Mouse (Mus musculus) spleen, postnatal 4 days (tissue): ENCODE data around the gene Zfp641.

Experiments used
- DNase-seq, 2 experiments: peaks; one replicate each; pipeline ENCODE4 v3.0.0; 2022; ENCODE audit warnings: low spot score in 2 of 2

Zfp641 gene

GRCm38 (mm10) chr15:98295628-98296551 is at the start of gene Zfp641:
TSS of gene Zfp641 (minus strand) at chr15:98296161.
- no peak for DNase-seq

- DNase-seq = no peak
Observed at GRCm38 (mm10) chr15:98340887-98341286, 44.9 kb upstream of the Zfp641 start, which contains the start of gene Olfr284. TSS of gene Olfr284 (minus strand) at chr15:98340987.

DNA sequence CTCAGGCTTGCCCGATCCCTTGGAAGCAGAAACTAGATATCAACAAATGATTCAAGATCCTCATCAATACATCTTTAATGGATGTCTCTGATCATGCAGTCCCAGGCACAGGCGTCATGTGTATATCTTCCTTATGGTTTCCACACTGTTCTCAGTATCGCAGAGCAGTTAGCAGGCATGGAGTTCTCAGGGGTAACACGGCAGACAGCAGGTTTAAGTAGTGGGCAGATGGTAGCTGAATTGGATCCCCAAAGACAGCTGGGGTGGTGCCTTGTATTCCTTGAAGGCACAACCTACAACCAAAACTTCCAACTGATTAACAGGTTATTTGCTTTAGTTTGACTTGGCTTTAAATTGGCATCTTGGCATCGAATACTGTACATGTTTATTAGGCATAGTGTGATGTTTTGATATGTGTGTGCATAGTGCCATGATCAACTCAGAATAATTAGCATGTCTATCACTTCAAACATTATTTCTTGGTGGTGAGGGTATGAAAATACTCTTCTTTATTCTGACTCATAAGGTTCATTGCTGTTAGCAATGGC is 21.3 kb upstream of the Zfp641 start, which contains the start of gene Olfr285:
Gene Olfr285, minus strand, starts transcription at position 177 of the 548 bp plus-strand sequence.
- no peak for DNase-seq

- DNase-seq = no peak
Observed at GRCm38 (mm10) chr15:98315703-98316102, 19.7 kb upstream of the Zfp641 start.

DNA sequence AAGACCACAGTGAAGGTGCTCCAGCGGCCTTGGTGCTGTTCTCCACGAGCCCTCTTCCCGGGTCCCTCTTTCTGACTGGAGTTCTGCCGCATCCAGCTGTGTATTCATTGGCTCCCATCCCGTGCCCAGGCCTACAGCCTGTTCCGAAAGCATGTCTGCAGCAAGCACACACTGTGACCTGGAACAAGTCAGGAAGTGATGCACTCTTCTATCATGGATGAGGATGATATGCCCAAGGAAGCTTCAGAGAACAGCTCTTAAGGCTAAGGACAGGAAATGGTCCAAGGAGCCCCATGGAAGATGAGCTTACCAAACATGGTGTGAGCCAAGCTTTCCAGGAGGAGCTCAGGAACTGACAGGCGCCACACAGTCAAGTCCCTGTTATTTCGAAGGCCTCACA is 2.3 kb downstream of the Zfp641 start:
- no peak for DNase-seq

- DNase-seq = no peak
Observed at GRCm38 (mm10) chr15:98288566-98288965, 7.4 kb downstream of the Zfp641 start.

- DNase-seq = no peak
Observed at GRCm38 (mm10) chr15:98286418-98286817, 9.5 kb downstream of the Zfp641 start.

DNA sequence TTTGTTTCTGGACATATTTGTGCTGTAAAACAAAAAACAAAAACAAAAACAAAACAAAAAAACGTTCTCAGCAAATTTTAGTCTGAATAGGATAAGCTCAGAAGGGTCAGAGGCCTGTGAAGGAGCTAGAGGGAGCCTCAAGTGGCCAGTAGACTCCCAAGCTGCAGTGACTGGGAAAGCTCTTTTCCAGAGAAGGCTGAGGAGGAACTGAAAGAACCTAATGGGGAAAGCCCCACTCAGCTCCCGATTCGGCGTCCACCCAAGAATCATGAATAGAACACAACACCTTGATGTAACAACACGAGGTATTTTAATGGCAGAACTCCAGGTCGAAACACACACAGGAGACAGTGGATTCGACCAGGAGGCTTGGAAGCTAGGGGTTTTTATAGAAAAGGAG is 38.2 kb downstream of the Zfp641 start:
- DNase-seq = no peak

DNA sequence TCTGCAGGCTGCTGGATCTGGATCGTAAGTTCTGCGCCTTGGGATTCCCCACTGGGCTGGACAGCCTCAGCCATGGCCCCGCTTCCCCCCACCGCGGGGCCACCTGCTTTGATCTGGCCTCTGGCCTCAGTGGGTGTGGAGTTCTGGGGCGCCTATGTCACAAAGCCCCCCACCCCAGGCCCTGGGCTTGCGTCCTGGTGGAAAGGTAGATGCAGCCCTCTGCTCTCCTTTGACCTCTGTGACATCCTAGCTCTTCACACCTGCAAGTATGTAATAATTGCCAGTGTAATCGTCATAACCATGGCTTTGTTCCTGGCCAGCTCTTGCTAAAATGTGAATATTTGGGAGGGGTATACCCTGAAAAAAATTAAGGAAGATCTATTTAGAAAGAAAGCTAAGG is 38.8 kb downstream of the Zfp641 start, which contains the start of gene H1fnt:
Gene H1fnt, minus strand, starts transcription at position 101 of the 400 bp plus-strand sequence.
- DNase-seq = no peak

DNA sequence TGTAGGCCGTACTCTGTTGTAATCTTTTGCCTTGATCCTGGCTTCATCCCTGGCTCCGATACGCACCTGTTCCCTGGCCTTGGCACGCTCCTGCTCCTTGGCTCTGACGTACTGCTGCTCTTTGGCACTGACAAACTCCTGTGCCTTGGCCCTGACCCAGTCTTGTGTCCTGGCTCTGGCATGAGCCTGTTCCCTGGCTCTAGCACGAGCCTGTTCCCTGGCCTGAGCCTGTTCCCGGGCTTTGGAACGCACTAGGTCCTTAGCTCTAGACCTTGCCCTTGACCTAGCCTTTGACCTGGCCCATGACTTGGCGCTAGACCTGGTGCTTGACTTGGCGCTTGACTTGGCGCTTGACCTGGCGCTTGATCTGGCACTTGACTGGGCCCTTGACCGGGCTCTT is 39.7 kb downstream of the Zfp641 start:
- no peak for DNase-seq
